Mouse (Mus musculus) urinary bladder, postnatal 25 days (tissue): ENCODE measurements around the gene Prss30.
"Not testable (repeated sequence)": the region's sequence is repeated elsewhere in the genome, so short reads cannot be mapped to it uniquely, and the experiment has no call there.

Source experiments
- DNase-seq: peaks from one replicate; pipeline ENCODE4 v3.0.0; 2022; ENCODE audit warnings: low spot score

Gene Prss30

DNA sequence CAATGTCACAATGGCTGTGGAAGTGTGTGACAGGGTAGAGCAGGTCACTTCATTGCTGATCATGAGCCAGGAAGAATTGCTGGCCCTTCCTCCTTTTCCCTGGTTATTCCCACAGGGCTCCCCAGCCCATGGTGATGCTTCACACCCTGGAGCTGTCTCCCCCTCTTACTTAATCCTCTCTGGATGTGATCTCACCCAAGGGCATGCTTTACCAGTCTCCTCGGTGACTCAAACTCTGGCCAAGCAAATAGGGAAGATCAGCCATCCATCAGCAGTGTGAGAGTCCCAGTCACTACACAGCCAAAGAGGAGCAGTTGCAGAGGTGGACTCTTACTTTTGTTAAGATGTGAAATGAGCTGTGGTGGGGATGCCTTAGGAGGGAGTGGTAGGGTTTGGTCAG lies 4.6 kb upstream of the Prss30 start:
- no peak for DNase-seq

DNA sequence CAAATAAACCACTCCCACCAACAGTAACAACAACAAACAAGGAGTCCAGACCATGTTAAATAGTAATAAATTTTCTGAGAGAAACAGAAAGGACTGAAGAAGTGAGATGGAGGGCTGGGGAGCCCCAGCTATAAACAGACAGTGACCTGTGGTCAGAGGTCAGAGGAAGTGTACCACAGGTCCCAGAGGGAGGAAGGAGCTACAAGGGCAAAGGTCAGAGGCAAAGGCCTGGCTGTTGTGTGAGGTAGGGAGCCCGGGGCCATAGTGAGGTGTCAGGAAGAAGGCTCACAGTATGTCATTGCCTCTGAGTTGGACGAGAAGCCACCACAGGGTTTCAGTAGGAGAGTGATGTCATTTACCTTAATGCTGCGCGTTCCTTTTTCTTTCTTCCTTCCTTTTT lies 2.5 kb upstream of the Prss30 start:
- DNase-seq, result no peak

DNA sequence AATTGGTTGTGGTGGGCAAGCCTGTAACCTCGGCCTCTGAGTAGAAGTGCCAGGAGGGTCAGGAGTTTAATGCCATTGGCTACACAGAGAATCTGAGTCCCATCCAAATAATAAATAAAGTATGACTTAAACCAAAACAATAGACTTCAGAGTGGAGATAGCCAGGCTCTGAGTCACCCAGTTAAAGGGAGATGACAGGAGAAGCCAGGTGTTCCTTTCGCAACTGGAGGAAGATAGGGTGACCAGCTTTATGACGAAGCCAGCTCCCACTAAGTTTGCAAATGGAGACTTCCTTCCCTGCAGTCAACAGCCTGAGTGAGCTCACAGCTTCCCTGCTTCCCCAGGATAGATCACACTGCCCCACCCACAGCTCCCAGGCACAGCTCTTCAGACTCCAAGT lies 895 bp downstream of the Prss30 start:
- no peak for DNase-seq

DNA sequence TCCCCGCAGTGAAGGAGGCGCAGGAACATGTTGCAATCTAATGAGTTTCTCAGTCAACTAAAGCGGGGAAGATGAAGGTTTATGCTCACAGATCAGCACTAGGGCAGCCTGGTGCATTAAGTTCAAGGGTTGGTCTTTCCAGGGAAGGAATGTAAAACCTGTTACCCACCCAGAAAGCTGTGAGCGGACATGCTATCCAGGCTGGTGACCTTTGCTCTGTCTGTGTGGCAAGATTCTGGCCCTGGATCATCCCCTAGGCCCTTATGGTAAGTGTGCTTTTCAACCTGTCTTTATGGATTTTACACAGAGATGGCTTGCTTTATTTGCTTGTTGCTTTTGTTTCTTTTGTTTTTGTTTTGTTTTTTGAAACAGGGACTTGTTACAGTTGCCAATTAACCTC lies 3.7 kb downstream of the Prss30 start:
- DNase-seq, result no peak

DNA sequence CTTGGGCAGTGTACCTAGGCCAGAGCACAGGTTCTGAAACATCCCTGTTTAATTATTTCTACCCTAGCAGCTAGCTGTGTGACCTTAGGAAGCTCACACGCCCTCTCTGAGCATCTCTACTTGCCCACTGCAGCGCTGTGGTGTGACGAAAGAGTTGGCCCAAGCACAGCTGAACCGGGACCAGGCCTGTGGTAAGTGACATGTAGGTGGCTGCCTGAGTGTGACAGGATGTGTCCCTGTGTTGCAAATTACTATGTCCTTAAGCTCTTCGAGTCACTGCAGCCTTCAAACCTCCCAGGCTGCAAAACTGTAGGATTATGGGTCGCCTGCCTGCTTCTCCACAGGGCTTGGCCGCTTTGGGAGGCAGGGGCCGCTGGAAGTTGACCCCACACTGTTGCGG lies 9.1 kb downstream of the Prss30 start:
- DNase-seq, result no peak

DNA sequence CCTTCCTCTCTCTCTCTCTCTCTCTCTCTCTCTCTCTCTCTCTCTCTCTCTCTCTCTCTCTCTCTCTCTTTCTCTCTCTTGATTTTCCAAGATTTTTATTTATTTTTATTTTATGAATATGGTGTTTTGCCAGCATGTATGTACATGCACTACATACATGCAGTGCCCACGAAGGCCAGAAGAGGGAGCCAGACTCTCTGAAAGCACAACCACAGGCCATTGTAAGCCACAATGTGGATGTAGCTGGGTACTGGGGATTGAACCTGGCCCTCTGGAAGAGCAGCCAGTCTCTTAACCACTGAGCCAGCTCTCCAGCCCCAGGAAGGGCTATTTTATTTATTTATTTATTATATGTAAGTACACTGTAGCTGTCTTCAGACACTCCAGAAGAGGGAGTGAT lies 11.1 kb downstream of the Prss30 start:
- DNase-seq, result peak; percentile 79

DNA sequence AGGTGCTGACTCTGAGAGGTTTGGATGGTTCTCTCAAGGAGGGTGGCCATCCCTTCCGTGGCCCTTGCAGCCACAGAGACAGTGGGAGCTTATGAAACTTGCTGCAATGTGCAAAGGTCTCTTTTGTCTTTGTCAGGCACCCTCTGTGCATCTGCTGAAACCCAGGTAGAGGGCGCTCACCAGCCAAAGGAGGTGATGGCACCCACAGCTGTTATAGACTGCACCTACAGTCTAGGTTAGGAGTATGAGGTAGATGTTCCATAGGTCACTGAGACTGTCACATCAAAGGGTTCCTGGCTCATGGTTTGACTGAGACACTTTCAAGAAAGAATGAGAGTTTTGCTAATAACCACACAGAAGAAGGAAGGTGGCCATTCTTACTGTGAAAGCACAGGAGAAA lies 11.6 kb downstream of the Prss30 start:
- DNase-seq, result no peak

DNA sequence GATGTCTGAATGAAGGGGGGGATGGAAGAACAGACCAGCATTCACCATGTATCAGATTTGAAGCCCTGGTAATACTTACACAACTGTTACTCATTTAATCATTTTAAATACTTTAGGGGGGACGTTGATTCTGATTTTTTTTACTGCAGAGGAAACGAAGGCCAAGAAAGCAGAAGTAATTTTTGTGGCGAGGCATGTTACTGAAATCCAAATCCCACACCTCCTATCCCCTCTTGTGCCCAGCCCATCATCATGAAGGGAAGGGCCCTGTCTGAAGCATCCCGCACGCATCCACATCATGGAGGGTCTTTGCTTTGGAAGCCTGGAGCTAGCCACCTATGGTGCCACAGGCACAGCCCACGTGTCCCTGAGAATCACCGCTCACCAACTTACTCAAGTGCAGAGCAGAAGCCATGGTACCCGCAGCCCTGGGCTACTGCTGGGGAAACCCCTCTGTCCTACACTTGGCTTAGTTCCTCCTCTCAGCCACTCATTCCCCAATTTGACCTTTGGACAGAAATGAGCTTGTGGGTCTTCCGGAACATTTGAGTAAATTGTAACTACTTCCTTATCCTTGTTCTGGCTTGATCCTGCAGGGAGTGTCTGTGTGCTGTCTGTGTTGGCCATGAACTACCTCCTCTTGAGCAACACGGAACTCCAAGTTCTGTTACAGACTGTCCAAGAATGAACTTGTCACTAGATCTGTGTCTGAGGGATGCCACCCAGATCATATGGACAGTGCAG lies 13.5 kb downstream of the Prss30 start:
- DNase-seq, result no peak

DNA sequence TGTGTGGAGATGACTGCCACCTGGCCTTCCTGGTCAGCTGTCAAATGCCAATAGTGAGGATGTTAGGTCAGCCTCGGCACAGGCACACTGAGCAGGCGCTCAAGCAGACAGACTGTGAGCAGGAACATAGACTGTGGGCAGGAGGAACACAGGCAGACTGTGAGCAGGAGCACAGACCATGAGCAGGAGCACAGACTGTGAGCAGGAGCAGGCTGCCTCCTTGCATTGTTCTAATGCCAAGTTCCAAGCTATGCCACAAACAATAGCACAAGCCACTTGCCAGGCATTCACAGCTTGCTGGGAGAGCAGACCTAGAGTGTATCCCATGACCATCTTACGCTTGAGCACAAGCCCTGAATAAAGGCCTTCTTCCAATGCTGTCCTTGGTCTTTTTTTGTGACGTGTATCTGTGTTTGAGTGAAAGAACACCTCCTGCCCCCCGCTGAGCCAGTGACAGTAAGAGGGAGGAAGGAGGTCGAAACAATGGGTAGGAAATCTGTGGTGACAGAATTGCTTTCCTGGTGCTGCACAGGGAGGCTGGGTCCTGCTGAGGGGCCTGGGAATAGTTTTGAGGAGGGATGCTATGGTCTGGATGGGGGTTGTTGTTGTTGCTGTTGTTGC lies 14.5 kb downstream of the Prss30 start:
- no peak for DNase-seq

DNA sequence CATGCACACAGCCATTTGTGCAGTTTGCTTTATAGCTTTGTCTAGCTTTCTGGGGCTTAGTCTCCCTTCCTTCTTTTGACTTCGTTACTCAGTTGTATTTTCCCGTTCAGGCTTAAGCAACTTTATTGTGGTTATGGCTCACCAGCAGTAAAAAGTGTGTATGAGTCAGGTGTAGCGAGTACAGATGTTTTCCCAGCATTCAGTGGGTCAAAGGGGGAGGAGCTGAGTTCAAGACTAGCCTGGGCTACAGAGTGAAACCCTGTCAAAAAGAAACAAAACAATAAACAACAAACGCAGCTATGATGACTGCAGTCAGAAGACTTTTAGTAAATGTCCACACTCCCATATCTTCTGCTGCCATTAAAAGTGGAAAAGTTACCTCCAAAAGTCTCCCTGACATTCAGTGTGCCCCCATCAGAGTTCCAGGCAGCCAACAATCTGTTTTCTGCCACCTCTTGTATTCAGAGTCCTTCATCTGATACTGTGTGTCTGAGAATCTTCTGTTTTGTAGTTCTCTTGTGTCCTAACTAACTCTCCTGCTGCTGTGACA lies 18.7 kb downstream of the Prss30 start:
- DNase-seq, result no peak

DNA sequence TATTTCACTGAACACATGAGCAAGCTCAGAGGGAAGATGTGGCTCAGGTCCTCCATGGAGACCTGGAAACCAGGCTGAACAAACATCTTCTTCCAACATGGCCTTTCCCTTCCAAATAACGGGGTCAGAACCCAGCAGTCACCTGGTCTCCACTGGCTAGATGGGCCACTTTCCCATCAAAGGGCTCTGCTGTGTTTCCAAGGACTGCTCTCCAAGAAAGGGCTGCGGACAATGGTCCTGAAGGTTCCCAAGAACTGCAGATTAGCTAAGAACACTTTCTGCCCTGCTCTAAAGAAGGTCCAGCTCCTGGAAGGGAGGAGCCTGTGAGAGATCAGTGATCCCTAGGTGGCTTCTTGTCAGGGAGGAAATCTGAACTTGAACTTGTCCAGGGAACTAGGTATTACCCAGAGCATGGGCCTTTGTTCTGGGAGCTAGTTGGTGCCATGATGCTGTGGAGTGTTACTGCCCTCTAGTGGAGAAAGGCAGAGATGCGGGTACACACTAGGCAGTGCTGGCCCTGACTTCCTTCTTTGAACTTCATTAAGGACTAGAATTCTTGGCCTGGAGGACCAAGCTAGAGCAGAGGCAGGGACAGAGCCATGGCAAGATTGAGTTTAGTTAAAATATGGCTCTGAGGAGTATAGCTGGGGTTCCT lies 20.2 kb downstream of the Prss30 start:
- peak; percentile 66 for DNase-seq

DNA sequence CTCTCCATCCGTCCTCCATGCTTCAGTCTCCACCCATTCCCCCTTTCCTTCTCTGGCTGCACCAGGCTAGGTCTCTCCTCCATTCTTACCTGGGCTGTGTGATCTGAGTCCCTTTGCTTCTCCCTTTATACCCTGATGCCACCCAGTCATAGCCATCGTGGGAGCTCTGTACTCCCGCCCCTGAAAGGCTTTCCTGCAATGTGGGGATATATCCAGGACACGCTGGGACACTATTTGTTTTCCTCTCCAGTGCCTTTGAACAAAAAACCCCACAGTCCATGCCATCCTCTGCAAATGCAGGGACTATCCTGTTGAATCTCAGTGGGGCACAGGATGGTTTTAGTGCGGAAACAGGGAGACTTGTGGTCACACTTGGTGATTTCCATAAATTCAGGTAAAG lies 25.2 kb downstream of the Prss30 start, which contains the start of gene Sbpl:
Gene Sbpl (minus strand): TSS at position 101 of the 400 bp plus-strand sequence.
- no peak for DNase-seq

DNA sequence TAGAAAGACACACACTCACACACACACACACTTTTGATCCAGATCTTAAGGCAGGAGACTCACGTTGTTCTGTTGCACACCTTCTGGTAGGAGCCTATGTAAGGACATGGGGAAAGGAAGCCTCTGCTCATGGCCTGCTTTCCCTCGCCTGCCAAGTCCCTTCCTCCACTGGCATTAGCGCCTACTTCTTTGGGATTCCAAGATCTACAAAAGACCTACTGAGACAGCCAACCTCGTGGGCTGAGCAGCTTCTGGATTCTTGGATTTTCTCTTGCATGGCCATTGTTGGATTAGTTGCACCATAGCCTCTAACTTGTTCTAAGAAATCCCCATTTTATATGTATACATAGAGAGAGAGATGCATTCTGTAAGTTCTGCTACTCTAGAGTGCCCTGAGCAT lies 29.5 kb downstream of the Prss30 start:
- DNase-seq, result not testable (repeated sequence)

DNA sequence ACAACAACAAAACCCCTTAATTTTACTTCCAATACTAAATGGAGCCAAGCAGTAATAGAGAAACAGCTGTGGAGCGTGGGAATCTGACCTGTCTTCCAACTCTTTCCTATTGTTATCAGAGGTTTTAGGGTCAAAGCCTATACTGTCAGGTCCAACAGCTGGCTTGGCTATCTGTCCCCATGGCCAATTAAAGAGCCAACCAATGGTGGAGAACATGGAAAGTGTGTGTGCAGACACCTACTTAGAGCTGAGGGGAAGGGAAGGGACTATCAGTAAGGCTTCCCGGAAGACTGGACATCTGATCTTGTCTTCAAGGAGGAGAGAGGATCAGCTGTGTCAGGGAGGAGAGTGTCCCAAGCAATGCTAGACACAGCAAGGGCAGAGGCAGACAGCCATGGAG lies 31.3 kb downstream of the Prss30 start:
- DNase-seq, result no peak

DNA sequence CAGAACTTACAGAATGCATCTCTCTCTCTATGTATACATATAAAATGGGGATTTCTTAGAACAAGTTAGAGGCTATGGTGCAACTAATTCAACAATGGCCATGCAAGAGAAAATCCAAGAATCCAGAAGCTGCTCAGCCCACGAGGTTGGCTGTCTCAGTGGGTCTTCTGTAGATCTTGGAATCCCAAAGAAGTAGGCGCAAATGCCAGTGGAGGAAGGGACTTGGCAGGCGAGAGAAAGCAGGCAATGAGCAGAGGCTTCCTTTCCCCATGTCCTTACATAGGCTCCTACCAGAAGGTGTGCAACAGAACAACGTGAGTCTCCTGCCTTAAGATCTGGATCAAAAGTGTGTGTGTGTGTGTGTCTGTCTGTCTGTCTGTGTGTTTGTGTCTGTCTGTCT lies 32.9 kb downstream of the Prss30 start:
- not testable (repeated sequence) for DNase-seq

DNA sequence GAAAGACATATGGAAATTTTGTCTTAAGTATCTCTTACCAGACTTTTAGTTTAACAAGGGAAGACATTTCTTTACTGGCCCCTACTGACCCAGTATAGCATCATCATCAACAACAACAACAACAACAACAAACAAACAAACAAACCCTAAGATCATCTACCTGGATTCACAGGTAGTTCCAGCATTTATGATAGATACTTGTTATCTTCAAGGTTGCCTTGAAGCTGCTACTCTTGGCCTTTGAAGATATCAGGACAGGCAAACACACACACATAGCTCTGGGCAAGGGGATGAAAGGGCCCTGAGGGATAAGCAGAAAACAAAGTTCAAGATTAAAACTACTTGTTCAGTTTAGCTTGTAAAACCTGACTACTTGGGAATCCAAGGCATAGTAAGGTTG lies 39.0 kb downstream of the Prss30 start, which contains the start of gene Sbp:
Gene Sbp (plus strand): TSS at position 301 of the 400 bp plus-strand sequence.
- DNase-seq, result no peak

DNA sequence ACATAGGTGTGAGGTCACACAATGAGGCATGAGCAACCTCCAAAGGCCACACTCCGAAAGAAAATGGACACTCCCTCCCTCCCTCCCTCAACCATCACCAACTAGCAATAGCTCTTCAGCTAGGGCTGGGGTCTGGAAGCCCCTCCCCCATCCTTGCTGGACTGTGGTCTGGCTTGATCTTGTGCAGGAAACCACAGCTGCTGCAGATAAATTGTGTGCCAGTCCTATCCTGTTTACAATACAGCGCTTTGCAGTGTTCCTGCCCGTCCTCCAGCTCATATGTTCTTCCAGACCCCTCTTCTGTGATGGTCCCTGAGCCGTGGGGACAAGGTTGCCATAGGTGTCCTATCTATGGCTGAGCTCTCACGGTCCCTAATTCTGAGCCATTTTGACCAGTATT lies 49.2 kb downstream of the Prss30 start:
- no peak for DNase-seq

DNA sequence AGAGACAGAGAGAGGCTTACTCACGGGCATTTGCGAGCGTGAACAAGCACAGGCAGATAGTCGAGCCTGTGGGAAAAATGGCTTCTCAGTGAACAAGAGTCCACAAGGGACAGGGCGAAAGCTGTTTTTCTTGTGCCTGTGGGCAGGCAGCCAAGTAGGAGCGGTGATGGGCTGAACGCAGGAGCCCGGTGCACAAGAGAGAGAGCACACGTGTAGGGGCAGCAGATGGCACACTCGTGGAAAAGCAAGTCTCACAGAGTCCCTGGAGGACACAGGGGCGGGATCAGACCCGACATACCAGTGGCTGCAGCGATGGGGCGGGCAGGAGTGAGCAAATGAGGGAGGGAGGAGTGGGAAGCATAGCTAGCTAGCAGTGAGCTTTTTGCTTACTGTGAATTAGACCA lies 55.3 kb downstream of the Prss30 start:
- peak; percentile 68 for DNase-seq

DNA sequence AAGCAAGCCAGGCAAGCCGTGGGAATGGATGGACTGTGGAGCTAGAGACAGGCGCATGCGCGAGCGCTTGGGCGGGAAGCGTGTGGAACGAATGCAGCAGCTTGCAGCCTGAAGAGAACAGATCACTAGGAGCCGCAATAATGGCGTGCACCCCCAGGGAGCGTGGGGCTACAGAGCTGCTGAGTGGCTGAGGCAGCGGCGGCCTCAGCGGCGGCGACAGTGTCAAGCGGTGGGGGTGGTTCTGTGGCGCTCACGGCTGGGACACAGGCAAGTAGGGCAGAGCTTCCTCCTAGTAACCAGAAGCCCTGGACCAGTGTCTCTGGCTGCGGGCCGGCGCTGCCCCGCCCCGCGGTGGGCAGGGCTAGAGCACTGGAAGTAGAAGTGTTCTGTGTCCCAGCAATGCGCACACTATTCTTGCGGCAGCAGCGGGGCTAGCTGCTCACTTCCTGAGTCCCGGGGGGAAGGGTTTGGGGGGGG lies 55.8 kb downstream of the Prss30 start:
- DNase-seq, result peak; percentile 85
